Mouse (Mus musculus): ENCODE data around the gene Tacr2. TPM values are rescaled to one million over a fixed set of nuclear protein-coding genes. Genes with fewer than 3 reads are reported as not detected.

Gene Tacr2
- polyA plus RNA-seq, 1 experiment from 2014 or later = 0.64 TPM

DNA sequence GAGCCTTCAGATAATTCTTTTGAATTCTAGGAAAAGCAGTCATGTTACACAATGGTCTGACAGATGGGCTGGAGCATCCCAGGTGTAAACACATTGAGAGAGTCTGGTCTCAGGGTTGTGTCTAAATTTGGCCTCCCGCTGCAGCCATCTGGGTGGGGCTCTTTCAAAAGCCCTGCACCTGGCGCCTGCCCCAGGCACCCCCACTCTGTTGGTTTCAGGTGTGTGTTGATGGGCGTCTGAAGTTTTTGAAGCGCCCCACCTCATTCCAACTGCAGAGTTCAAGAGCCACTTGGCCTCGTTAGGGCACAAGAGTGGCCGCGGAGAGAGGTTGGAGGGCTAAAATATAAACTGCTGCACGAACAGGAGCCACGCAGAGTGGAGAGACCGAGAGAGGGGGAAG is 9.9 kb upstream of the Tacr2 start:
- Histone ChIP-seq H3K27ac (no peak overlapping the region), H3K4me1 (peaks cover 5% of the 10 kb centered on the region; the same call in 1 of the 2 replicates), H3K9me3 (no peaks in the 10 kb centered on the region), H3K4me2 (no peak overlapping the region), H3K4me3 (replicated peaks) (no peak overlapping the region), H3K36me3 (no peaks in the 10 kb centered on the region), H3K27me3 (replicated peaks) (no peaks in the 10 kb centered on the region), H3K9ac (no peak overlapping the region)
- WGBS = 67% methylated on average over 10 of the region's 10 CpGs
- ATAC-seq (ENCODE audit: insufficient read depth, low FRiP score, low read depth) = no peak

GRCm38 (mm10) chr10:62242896-62243295 is 9.3 kb upstream of the Tacr2 start:
- H3K9ac ChIP-seq = no peak overlapping the region
- H3K4me2 ChIP-seq = no peak overlapping the region
- no peak for ATAC-seq (ENCODE audit: insufficient read depth, low FRiP score, low read depth)
- H3K9me3 ChIP-seq = no peaks in the 10 kb centered on the region
- no peak overlapping the region for H3K27ac ChIP-seq
- WGBS = 44% methylated on average over 13 of the region's 13 CpGs
- no peak overlapping the region for H3K4me3 ChIP-seq (replicated peaks)
- H3K4me1 ChIP-seq = peaks cover 10% of the 10 kb centered on the region; the same call in 1 of the 2 replicates
- no peaks in the 10 kb centered on the region for H3K27me3 ChIP-seq (replicated peaks)
- no peaks in the 10 kb centered on the region for H3K36me3 ChIP-seq

- Histone ChIP-seq H3K4me2 (no peak overlapping the region), H3K36me3 (no peaks in the 10 kb centered on the region), H3K9ac (no peak overlapping the region), H3K9me3 (no peaks in the 10 kb centered on the region), H3K27me3 (replicated peaks) (no peaks in the 10 kb centered on the region), H3K27ac (no peak overlapping the region), H3K4me3 (replicated peaks) (no peak overlapping the region), H3K4me1 (peaks cover 14% of the 10 kb centered on the region; the same call in 1 of the 2 replicates)
- WGBS = 87% methylated on average over 9 of the region's 9 CpGs
- no peak for ATAC-seq (ENCODE audit: insufficient read depth, low FRiP score, low read depth)
These were observed 8.2 kb upstream of the Tacr2 start for GRCm38 (mm10) chr10:62244067-62244466.

DNA sequence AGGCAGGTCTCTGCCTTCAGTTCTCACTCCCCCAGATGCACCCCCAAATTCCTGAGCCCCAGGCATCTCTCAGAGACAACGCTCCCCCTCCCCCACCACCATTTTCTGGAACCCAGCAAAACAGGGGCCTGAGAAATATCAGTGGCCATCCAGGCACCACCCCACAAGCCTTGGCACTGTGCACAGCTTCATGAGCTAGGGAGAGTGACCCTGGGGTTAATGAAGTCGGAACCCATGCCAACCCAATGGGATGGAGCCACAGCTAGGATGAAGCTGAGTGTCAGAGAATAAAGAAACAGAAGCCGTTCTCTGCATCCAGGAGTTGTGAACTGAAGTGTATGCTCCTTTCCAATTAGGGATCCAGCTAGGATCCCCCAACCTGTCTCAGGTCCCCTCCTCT is 5.1 kb upstream of the Tacr2 start:
- Histone ChIP-seq H3K27me3 (replicated peaks) (no peaks in the 10 kb centered on the region), H3K4me2 (no peak overlapping the region), H3K27ac (peak overlapping the region; percentile 59), H3K9ac (no peak overlapping the region), H3K4me1 (peaks cover 14% of the 10 kb centered on the region; the same call in 1 of the 2 replicates), H3K9me3 (no peaks in the 10 kb centered on the region), H3K36me3 (no peaks in the 10 kb centered on the region), H3K4me3 (replicated peaks) (no peak overlapping the region)
- 53% methylated on average over 3 of the region's 3 CpGs for WGBS
- ATAC-seq (ENCODE audit: insufficient read depth, low FRiP score, low read depth) = no peak

DNA sequence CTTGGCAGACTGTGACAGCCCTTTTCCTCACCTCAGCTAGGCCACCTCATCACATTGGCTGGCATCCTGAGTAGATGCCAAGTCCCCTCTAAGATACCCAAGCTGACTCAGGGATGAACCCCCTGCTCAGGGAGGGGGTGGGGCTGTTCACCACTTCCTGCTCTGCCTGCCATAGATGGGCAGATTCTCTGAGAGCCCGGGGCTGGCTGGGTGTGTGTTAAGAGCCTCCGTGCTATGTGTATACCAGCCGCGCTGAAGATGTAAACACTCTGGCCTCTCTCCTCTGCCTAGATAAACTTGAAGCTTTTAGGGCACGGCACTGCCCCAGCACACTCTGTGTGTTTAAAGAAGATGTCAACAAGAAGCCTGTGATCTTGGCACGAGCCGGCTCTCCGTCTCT is 4.4 kb upstream of the Tacr2 start:
- Histone ChIP-seq H3K27ac (peak overlapping the region; percentile 59), H3K4me1 (peaks cover 11% of the 10 kb centered on the region; the same call in 1 of the 2 replicates), H3K36me3 (no peaks in the 10 kb centered on the region), H3K4me3 (replicated peaks) (no peak overlapping the region), H3K27me3 (replicated peaks) (no peaks in the 10 kb centered on the region), H3K9me3 (no peaks in the 10 kb centered on the region), H3K4me2 (peak overlapping the region; percentile 14; the same call in 1 of the 2 replicates), H3K9ac (no peak overlapping the region)
- ATAC-seq (ENCODE audit: insufficient read depth, low FRiP score, low read depth) = peak; percentile 62; the same call in 1 of the 2 replicates
- WGBS = 9% methylated on average over 8 of the region's 8 CpGs

DNA sequence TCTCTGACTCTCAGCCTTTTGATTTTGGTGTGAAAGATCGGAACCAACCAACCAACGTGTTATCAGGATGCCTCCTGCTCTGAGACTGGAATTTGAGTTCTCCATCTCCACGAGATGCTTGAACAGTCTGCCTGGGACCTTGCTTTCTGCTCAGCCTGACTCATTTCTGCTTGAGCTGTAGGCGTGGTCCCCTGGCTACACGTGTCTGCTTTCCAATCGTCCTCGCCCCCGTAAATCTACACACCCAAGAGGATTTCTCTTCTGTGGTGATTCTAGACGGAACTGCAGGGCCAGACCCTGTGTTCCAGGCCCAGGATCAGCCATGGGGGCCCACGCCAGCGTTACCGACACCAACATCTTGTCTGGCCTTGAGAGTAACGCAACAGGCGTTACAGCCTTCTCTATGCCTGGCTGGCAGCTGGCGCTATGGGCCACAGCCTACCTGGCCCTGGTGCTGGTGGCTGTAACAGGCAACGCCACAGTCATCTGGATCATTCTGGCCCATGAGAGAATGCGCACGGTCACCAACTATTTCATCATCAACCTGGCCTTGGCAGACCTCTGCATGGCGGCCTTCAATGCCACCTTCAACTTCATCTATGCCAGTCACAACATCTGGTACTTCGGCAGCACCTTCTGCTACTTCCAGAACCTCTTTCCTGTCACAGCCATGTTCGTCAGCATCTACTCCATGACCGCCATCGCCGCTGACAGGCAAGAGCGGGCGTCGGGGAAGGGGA is 428 bp downstream of the Tacr2 start:
- no peak overlapping the region for H3K27ac ChIP-seq
- H3K4me1 ChIP-seq = peaks cover 6% of the 10 kb centered on the region; the same call in 1 of the 2 replicates
- no peaks in the 10 kb centered on the region for H3K9me3 ChIP-seq
- H3K9ac ChIP-seq = no peak overlapping the region
- no peak overlapping the region for H3K4me2 ChIP-seq
- no peaks in the 10 kb centered on the region for H3K36me3 ChIP-seq
- H3K4me3 ChIP-seq (replicated peaks) = no peak overlapping the region
- WGBS = 82% methylated on average over 27 of the region's 27 CpGs
- H3K27me3 ChIP-seq (replicated peaks) = no peaks in the 10 kb centered on the region
- no peak for ATAC-seq (ENCODE audit: insufficient read depth, low FRiP score, low read depth)

GRCm38 (mm10) chr10:62258298-62258697 is 6.1 kb downstream of the Tacr2 start:
- Histone ChIP-seq H3K9me3 (no peaks in the 10 kb centered on the region), H3K27me3 (replicated peaks) (no peaks in the 10 kb centered on the region), H3K9ac (no peak overlapping the region), H3K4me1 (peaks cover 12% of the 10 kb centered on the region; the same call in 1 of the 2 replicates), H3K4me2 (no peak overlapping the region), H3K27ac (no peak overlapping the region), H3K4me3 (replicated peaks) (no peak overlapping the region), H3K36me3 (no peaks in the 10 kb centered on the region)
- WGBS = 88% methylated on average over 5 of the region's 5 CpGs
- no peak for ATAC-seq (ENCODE audit: insufficient read depth, low FRiP score, low read depth)

GRCm38 (mm10) chr10:62261115-62261886 is 9.1 kb downstream of the Tacr2 start:
- H3K9me3 ChIP-seq = no peaks in the 10 kb centered on the region
- no peaks in the 10 kb centered on the region for H3K27me3 ChIP-seq (replicated peaks)
- peak; percentile 76 for ATAC-seq (ENCODE audit: insufficient read depth, low FRiP score, low read depth)
- H3K27ac ChIP-seq = no peak overlapping the region
- H3K4me2 ChIP-seq = no peak overlapping the region
- peaks cover 12% of the 10 kb centered on the region; the same call in 1 of the 2 replicates for H3K4me1 ChIP-seq
- WGBS = 19% methylated on average over 18 of the region's 18 CpGs
- no peaks in the 10 kb centered on the region for H3K36me3 ChIP-seq
- no peak overlapping the region for H3K9ac ChIP-seq
- H3K4me3 ChIP-seq (replicated peaks) = no peak overlapping the region

DNA sequence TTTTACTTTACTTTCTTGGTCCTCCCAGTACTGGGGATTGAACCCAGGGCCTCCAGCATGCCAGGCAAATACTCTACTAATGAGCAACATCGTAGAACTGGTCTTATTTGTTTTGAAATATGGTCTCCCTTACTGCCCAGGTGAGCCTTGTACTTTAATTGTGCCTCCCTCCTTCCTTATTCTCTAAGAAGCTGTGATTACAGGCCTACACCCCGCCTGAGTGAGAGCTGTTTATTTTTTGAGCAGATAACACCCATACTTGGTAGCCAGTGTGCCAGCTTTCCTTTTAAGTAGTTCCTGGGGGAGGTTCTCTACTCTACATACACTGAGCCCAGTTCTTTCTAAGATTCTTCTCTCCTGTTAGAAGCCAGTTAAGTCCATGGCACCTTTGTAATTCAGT is 12.1 kb downstream of the Tacr2 start:
- Histone ChIP-seq H3K27me3 (replicated peaks) (no peaks in the 10 kb centered on the region), H3K9me3 (no peaks in the 10 kb centered on the region), H3K4me2 (no peak overlapping the region), H3K27ac (no peak overlapping the region), H3K4me1 (peaks cover 12% of the 10 kb centered on the region; the same call in 1 of the 2 replicates), H3K4me3 (replicated peaks) (no peak overlapping the region), H3K9ac (no peak overlapping the region), H3K36me3 (peaks cover 3% of the 10 kb centered on the region; the same call in 1 of the 2 replicates)
- WGBS = 31% methylated on average over 2 of the region's 2 CpGs
- ATAC-seq (ENCODE audit: insufficient read depth, low FRiP score, low read depth) = no peak

GRCm38 (mm10) chr10:62269278-62269677 is 17.0 kb downstream of the Tacr2 start:
- no peaks in the 10 kb centered on the region for H3K27me3 ChIP-seq (replicated peaks)
- no peak for ATAC-seq (ENCODE audit: insufficient read depth, low FRiP score, low read depth)
- WGBS = 72% methylated on average over 16 of the region's 16 CpGs

GRCm38 (mm10) chr10:62275235-62275634 is 23.0 kb downstream of the Tacr2 start:
- Histone ChIP-seq H3K9me3 (no peaks in the 10 kb centered on the region), H3K4me1 (no peaks in the 10 kb centered on the region), H3K27me3 (replicated peaks) (no peaks in the 10 kb centered on the region), H3K4me2 (no peak overlapping the region), H3K9ac (no peak overlapping the region), H3K36me3 (peaks cover 22% of the 10 kb centered on the region), H3K4me3 (replicated peaks) (no peak overlapping the region), H3K27ac (no peak overlapping the region)
- 34% methylated on average over 4 of the region's 4 CpGs for WGBS
- no peak for ATAC-seq (ENCODE audit: insufficient read depth, low FRiP score, low read depth)

More at GRCm38 (mm10) chr10:62269278-62269677, 17.0 kb downstream of the Tacr2 start:
- H3K4me3 ChIP-seq (replicated peaks) = no peak overlapping the region
- peaks cover 17% of the 10 kb centered on the region for H3K36me3 ChIP-seq
- H3K9me3 ChIP-seq = no peaks in the 10 kb centered on the region
- H3K27ac ChIP-seq = no peak overlapping the region
- no peak overlapping the region for H3K9ac ChIP-seq
- H3K4me2 ChIP-seq = no peak overlapping the region
- no peaks in the 10 kb centered on the region for H3K4me1 ChIP-seq
